Mouse (Mus musculus) liver, embryonic 16.5 days (tissue): ENCODE results near the gene Gm17019. TPM values are rescaled to one million over a fixed set of nuclear protein-coding genes. Genes with fewer than 3 reads are reported as not detected.
"Not testable (repeated sequence)": the region's sequence is repeated elsewhere in the genome, so short reads cannot be mapped to it uniquely, and the experiment has no call there.

Experiments
- ATAC-seq: fragments of 200-750 bp; cut with Nextera tagmentation; 2 replicates; pipeline ENCODE4 v1.8.0; 2017; ENCODE audit warnings: low read depth, mild to moderate bottlenecking, moderate number of reproducible peaks, moderate library complexity
- H3K27ac ChIP-seq: fragments of 300-500 bp; sonication (generic); 2 replicates; pipeline ENCODE4 v1.5.1; 2014; ENCODE audit warnings: mild to moderate bottlenecking, low read length
- H3K27me3 ChIP-seq: fragments of 300-500 bp; sonication (generic); 2 replicates; pipeline ENCODE4 v1.6.1; 2014; ENCODE audit warnings: low read depth, low read length, mixed read lengths; ENCODE audit not compliant: control insufficient read depth, insufficient read depth
- H3K36me3 ChIP-seq: fragments of 300-500 bp; sonication (generic); 2 replicates; pipeline ENCODE4 v1.6.1; 2014; ENCODE audit warnings: mild to moderate bottlenecking; ENCODE audit not compliant: control insufficient read depth, insufficient read depth
- H3K4me1 ChIP-seq: fragments of 300-500 bp; sonication (generic); 2 replicates; pipeline ENCODE4 v1.6.1; 2014; ENCODE audit warnings: low read depth, low read length, mixed read lengths; ENCODE audit not compliant: control insufficient read depth
- H3K4me2 ChIP-seq: fragments of 300-500 bp; sonication (generic); 2 replicates; pipeline ENCODE4 v1.6.1; 2014; ENCODE audit warnings: low read depth, low read length, mixed read lengths
- H3K4me3 ChIP-seq: fragments of 300-500 bp; sonication (generic); 2 replicates; pipeline ENCODE4 v1.5.1; 2014; ENCODE audit warnings: low read depth, mild to moderate bottlenecking, low read length
- H3K9ac ChIP-seq: fragments of 300-500 bp; sonication (generic); 2 replicates; pipeline ENCODE4 v1.6.1; 2014; ENCODE audit warnings: low read depth, low read length
- H3K9me3 ChIP-seq: fragments of 300-500 bp; sonication (generic); replicated peaks from 2 replicates; pipeline ENCODE4 v1.6.1; 2016; ENCODE audit warnings: low read length; ENCODE audit not compliant: control insufficient read depth
- WGBS: fragments of 180-500 bp; shearing (Covaris S2); extraction: QIAGEN DNeasy Blood & Tissue Kit; methylation state at CpG from one replicate; pipeline ENCODE4 v1.1.7; 2014; ENCODE audit not compliant: insufficient replicate concordance; 5-methylcytosine and 5-hydroxymethylcytosine counted together
- polyA plus RNA-seq: library from polyadenylated mRNA; unstranded; fragments of >200 nt; fragmentation: Nextera tagmentation; extraction: Ambion mirVana; gene quantifications from 2 replicates; pipeline ENCODE4 v1.2.1, GENCODE M21; 2015

Gm17019 gene
- polyA plus RNA-seq, 1 experiment from 2014 or later = not detected

DNA sequence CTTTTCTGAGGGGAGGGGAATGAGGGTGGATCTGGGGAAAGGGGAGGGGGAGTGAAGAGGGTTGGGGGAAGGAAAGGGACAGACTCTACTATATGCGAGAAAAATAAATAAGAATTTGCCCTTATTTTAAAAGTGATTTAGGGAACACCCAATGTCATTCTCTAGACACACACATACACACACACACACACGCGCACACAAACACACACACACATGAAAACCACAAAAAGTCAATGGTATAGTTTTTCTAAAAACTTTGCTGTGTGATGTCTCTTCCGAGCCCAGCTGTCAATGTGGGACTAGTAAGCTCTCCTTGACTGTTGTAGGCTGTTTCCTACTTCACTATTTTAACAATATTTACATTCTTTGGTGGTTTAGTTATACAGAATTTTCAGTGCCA lies 8.0 kb upstream of the Gm17019 start:
- 37% methylated on average over 3 of the region's 4 CpGs for WGBS
- not testable (repeated sequence) for H3K9me3 ChIP-seq, H3K4me2 ChIP-seq, H3K27ac ChIP-seq, ATAC-seq, H3K36me3 ChIP-seq, H3K27me3 ChIP-seq, H3K4me1 ChIP-seq, H3K4me3 ChIP-seq, H3K9ac ChIP-seq

DNA sequence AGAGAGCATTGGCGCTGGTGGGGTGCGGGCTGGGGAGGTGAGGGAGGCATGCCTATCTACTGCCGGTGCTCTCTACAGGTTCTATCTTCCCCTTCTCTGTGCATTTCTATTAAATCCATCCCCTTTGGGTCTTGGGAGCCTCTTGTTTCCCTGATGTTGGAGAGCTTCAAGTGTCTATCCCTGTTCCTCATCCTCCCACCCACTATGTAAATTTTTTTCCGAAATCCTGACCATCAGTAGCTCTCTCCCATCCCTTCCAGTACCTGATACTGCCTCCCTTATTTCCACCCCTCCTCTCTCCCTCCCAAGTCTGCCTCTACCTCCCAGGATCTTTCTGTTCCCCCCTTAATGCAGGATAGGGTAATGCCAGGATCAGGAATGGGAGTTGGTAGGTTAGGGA lies 7.2 kb upstream of the Gm17019 start:
- H3K9me3 ChIP-seq, H3K36me3 ChIP-seq, H3K4me1 ChIP-seq, H3K9ac ChIP-seq, H3K27me3 ChIP-seq, H3K4me3 ChIP-seq, H3K27ac ChIP-seq, H3K4me2 ChIP-seq: not testable (repeated sequence)
- ATAC-seq = peak; percentile 41; the same call in 1 of the 2 replicates
- WGBS = 53% methylated on average over 4 of the region's 4 CpGs

DNA sequence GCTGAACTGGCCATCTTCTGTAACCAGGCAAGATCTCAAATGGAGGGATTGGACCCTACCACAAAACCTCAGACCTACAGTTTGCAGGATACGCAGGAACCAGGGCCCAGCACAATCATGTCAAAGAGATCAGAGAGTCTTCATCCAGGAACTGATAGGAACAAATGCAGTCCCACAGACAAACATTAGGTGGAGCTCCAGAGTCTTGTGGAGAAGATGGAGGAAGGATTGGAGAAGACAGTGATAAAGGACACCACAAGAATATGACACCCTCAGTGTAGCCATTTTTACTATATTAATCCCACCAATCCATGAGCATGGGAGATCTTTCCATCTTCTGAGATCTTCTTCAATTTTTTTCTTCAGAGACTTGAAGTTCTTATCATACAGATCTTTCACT lies 8.5 kb downstream of the Gm17019 start:
- not testable (repeated sequence) for H3K36me3 ChIP-seq, H3K4me2 ChIP-seq, H3K9me3 ChIP-seq, H3K27me3 ChIP-seq, H3K27ac ChIP-seq, H3K4me3 ChIP-seq, H3K4me1 ChIP-seq, ATAC-seq, H3K9ac ChIP-seq
- 86% methylated on average over 1 of the region's 1 CpGs for WGBS

DNA sequence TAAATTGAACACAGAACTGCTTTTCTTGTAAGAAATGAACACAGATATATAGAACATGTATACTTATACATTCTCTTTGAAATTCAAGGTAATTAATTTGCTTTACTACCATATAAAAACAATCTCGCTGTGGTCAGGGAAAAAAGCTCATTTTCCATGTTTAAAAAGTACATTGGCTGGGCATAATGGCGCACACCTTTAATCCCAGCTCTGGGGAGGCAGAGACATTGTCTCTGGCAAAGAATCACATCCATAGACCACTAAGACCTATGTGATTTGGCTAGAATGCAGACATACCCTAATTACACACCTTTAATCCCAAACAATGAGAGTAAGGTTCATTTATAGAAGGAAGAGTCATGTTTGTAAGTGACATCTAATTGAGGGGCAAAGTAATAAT lies 12.7 kb downstream of the Gm17019 start:
- ATAC-seq, H3K27ac ChIP-seq, H3K4me1 ChIP-seq, H3K9ac ChIP-seq, H3K4me3 ChIP-seq, H3K27me3 ChIP-seq, H3K4me2 ChIP-seq, H3K9me3 ChIP-seq, H3K36me3 ChIP-seq: not testable (repeated sequence)
- 42% methylated on average over 2 of the region's 2 CpGs for WGBS

DNA sequence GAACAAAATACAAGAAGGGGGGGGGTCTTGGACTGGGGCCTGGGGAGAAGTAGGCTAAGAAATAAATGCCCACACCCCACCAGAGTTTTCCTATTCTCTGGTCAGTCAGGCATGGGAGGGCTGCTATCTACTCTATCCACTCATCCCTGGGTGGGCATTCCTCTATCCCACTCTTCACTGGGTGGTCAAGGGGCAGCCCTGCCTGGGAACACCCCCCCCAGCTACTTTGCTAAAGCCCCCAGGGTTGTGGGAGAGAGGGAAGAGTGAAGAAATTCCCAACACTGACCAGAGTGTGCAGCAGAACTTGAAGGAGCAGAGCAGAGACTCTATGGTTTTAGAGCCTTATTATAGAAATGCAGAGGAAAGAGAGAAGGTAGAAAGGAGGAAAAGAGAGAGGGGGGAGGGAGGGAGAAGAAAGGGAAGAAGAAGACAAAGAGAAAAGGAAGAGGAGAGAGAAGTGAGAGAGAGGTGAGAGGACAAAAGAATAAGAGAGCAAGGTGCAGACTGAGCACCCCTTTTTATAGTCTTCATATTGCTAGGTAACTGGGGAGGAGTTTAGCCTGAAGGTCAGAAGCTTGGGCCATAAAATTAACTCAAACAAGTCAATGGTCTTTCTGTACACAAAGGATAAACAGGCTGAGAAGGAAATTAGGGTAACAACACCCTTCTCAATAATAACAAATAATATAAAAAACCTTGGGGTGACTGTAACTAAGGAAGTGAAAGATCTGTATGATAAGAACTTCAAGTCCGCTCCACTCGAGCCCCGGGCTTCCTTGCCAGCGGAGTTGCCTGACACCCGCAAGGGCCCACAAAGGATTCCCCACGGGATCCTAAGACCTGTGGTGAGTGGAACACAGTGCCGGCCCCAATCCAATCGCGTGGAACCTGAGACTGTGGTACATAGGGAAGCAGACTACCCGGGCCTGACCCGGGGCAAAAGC lies 21.9 kb downstream of the Gm17019 start:
- WGBS = 66% methylated on average over 11 of the region's 11 CpGs
- not testable (repeated sequence) for H3K27ac ChIP-seq

DNA sequence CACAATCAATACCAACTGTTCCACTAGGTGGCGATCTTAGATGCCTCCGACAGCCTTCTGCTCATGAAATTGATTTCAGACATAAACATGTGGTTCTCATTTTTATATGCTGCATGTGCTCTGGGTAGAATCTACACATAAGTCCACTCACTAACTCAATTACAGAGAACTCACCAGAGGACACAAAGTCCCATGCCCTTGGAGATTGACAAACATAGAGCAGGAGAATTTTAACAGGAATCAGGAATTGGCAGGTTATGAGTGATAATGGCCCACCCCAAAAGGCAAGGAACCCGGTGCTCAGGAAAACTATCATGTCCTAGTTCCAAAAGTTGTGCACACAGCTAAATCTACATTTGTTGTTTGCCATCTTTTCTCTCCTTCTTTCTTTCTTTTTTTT lies 25.9 kb downstream of the Gm17019 start:
- H3K36me3 ChIP-seq, ATAC-seq, H3K4me3 ChIP-seq, H3K27ac ChIP-seq, H3K9me3 ChIP-seq, H3K4me1 ChIP-seq, H3K9ac ChIP-seq, H3K4me2 ChIP-seq, H3K27me3 ChIP-seq: not testable (repeated sequence)
- WGBS = 41% methylated on average over 3 of the region's 3 CpGs

More for the DNA sequence above, 21.9 kb downstream of the Gm17019 start:
- not testable (repeated sequence) for H3K27me3 ChIP-seq, H3K9ac ChIP-seq, H3K4me1 ChIP-seq, H3K9me3 ChIP-seq, H3K4me3 ChIP-seq, ATAC-seq, H3K4me2 ChIP-seq, H3K36me3 ChIP-seq

DNA sequence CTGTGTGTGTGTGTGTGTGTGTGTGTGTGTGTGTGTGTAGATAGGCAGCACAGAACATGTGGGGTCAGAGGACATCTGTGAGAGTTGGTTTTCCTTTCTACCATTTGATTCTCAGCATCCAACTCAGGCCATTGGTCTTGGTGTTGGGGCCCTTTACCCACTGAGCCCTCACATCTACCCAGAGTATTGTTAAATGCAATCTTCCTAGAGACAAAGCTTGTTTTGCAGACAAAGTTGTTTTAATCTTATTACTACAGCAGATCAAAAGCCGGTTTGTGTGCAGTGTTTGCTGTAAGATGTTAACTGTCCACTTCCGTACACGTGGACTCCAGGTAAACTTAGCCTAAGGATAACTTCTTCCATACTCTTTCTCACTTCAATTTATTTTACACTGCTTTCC lies 26.5 kb downstream of the Gm17019 start:
- not testable (repeated sequence) for H3K9ac ChIP-seq, ATAC-seq, H3K4me1 ChIP-seq, H3K27ac ChIP-seq, H3K4me2 ChIP-seq, H3K4me3 ChIP-seq, H3K9me3 ChIP-seq, H3K27me3 ChIP-seq, H3K36me3 ChIP-seq
- 49% methylated on average over 3 of the region's 3 CpGs for WGBS

DNA sequence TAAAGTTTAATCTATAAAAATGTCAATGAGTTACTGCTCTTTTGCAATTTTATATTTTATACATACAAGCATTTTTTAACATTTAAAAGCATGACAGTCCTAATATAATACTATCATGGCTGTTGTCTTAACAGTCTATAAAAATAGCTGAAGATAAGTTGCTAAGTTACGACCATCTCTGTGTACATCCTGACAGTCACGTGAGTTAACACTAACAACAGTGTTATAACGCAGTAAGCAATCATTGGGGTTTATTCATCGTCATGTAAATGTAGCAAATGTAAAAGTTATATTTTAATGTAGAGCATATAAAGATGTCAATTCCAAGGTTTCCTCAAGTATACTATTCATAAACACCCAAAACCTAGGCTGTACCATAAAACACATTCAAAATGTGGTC lies 27.2 kb downstream of the Gm17019 start:
- H3K4me1 ChIP-seq, H3K36me3 ChIP-seq, H3K9me3 ChIP-seq, H3K4me2 ChIP-seq, H3K4me3 ChIP-seq, H3K9ac ChIP-seq, H3K27ac ChIP-seq, H3K27me3 ChIP-seq: not testable (repeated sequence)
- ATAC-seq = peak; percentile 39; the same call in 1 of the 2 replicates
- WGBS = 30% methylated on average over 2 of the region's 4 CpGs
